Mouse (Mus musculus) lung, adult 2 months (tissue): ENCODE results near the gene Gstt2.

Source experiments
- CTCF ChIP-seq: fragments of 200-500 bp; IDR thresholded peaks from 2 replicates; pipeline ENCODE4 v1.5.1; 2011; ENCODE audit warnings: mild to moderate bottlenecking, low read length, control low read depth; ENCODE audit not compliant: insufficient read depth
- POLR2A ChIP-seq: fragments of 200-500 bp; IDR thresholded peaks from 2 replicates; pipeline ENCODE4 v1.6.1; 2011; ENCODE audit warnings: low read depth, mild to moderate bottlenecking, control low read depth, low read length, borderline replicate concordance; ENCODE audit errors: extremely low read depth

- no peak for TF ChIP-seq POLR2A
- no peak for TF ChIP-seq CTCF
Measured at GRCm38 (mm10) chr10:75833456-75834080, 3.7 kb downstream of the Gstt2 start.
